Mouse (Mus musculus) E14TG2a.4 (cell line): ENCODE measurements at regions not wholly inside any gene's neighbourhood (a gene's known extent, or its start where the extent isn't known, plus 50 kb on each side); places are given as distances from the start of the nearest gene placed in this dataset.

Experiments used
- CTCF ChIP-seq: conservative IDR thresholded peaks from 2 replicates; pipeline ENCODE4 v1.5.1; 2014; ENCODE audit warnings: low read length
- NANOG ChIP-seq: IDR thresholded peaks from 2 replicates; pipeline ENCODE4 v1.6.1; 2014; ENCODE audit warnings: borderline replicate concordance, low read length, mixed read lengths
- POU5F1 ChIP-seq: IDR thresholded peaks from 2 replicates; pipeline ENCODE4 v1.6.1; 2014; ENCODE audit warnings: low read length, borderline replicate concordance

DNA sequence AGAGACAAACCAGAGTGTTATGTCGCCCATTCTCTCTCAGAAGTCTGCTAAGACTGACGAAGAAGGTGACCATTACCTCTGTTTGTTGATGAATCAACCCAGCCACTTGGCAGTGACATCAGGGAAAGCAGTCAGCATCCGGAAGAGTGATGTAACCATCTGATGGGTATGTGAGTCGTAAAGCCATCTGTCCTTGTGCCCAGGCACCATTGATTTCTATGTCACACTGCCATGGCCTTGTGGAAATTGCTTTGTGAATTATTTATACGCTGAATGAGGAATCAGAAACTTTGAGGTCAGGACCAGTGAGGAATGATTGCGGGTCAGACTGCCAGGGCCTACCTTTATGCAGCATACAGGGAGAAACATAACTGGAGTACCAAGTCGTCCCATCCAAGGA lies 256.2 kb upstream of the Htr2a start:
- TF ChIP-seq CTCF (no peak), POU5F1 (no peak), NANOG (no peak)
